Mouse (Mus musculus): ENCODE measurements at regions not wholly inside any gene's neighbourhood (a gene's known extent, or its start where the extent isn't known, plus 50 kb on each side); places are given as distances from the start of the nearest gene placed in this dataset.

DNA sequence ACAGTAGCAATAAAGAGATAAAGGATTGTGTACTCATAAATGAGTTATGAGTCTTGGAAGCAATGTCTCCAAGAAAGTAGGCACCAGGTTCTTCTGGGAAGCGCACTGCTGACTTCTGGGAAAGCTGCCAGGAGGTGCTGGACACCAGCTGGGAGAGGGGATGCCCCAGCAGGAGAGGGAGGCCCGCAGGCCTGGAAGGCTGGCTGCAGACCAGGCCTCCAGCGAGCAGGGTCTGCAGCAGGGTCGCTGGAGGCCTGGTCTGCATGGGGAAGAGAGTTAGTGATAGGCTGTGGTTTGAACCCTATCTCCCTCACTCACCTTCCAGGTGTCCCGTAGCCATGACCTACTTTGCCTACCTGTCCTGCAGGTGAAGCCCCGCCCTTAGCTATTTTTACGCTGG, 102.6 kb upstream of the 1600014C23Rik start:
- TF ChIP-seq CTCF (IDR thresholded peaks at IDR 0.05; ENCODE audit: control insufficient read depth, insufficient read depth, insufficient read length) (no peak), CEBPB (IDR thresholded peaks at IDR 0.05; ENCODE audit: low read depth) (no peak), MAX (IDR thresholded peaks at IDR 0.05) (no peak), USF1 (IDR thresholded peaks at IDR 0.05; ENCODE audit: low read depth) (no peak), MYOD1 (IDR thresholded peaks at IDR 0.05; ENCODE audit: control insufficient read depth, insufficient read length, low read depth) (no peak), MYOG (IDR thresholded peaks at IDR 0.05; ENCODE audit: control insufficient read depth, extremely low read depth, insufficient read length) (no peak), FOSL1 (IDR thresholded peaks at IDR 0.05; ENCODE audit: insufficient read depth, low read length, poor library complexity, severe bottlenecking) (no peak)
